Mouse (Mus musculus) intestine, embryonic 14.5 days (tissue): ENCODE measurements around the gene Clmn. TPM values are rescaled to one million over a fixed set of nuclear protein-coding genes. Genes with fewer than 3 reads are reported as not detected.

Experiments
- ATAC-seq: fragments of 200-750 bp; cut with Nextera tagmentation; replicated peaks from 2 replicates; pipeline ENCODE4 v1.8.0; 2017; ENCODE audit warnings: low read depth, moderate number of reproducible peaks, moderate TSS enrichment, moderate library complexity; ENCODE audit not compliant: low FRiP score, low TSS enrichment
- DNase-seq: peaks from one replicate; pipeline ENCODE4 v3.0.0-alpha.2; 2018; ENCODE audit warnings: low spot score
- H3K27ac ChIP-seq: fragments of 300-500 bp; sonication (generic); 2 replicates; pipeline ENCODE4 v1.5.1; 2014; ENCODE audit warnings: low read depth, mild to moderate bottlenecking, control low read depth
- H3K27me3 ChIP-seq: fragments of 300-500 bp; sonication (generic); replicated peaks from 2 replicates; pipeline ENCODE4 v1.6.1; 2014; ENCODE audit warnings: low read length, control low read depth; ENCODE audit not compliant: control insufficient read depth, insufficient read depth
- H3K36me3 ChIP-seq: fragments of 300-500 bp; sonication (generic); 2 replicates; pipeline ENCODE4 v1.6.1; 2014; ENCODE audit warnings: low read length, control low read depth; ENCODE audit not compliant: control insufficient read depth, insufficient read depth
- H3K4me1 ChIP-seq: fragments of 300-500 bp; sonication (generic); replicated peaks from 2 replicates; pipeline ENCODE4 v1.6.1; 2014; ENCODE audit warnings: low read length, control low read depth, mixed read lengths; ENCODE audit not compliant: control insufficient read depth, insufficient read depth
- H3K4me2 ChIP-seq: fragments of 300-500 bp; sonication (generic); 2 replicates; pipeline ENCODE4 v1.6.1; 2014; ENCODE audit warnings: low read length
- H3K4me3 ChIP-seq: fragments of 300-500 bp; sonication (generic); 2 replicates; pipeline ENCODE4 v1.5.1; 2014; ENCODE audit warnings: low read depth, low read length, control low read depth, mixed read lengths
- H3K9ac ChIP-seq: fragments of 300-500 bp; sonication (generic); 2 replicates; pipeline ENCODE4 v1.6.1; 2014; ENCODE audit warnings: mild to moderate bottlenecking, low read length
- H3K9me3 ChIP-seq: fragments of 300-500 bp; sonication (generic); 2 replicates; pipeline ENCODE4 v1.6.1; 2016; ENCODE audit warnings: low read length, control low read depth; ENCODE audit not compliant: control insufficient read depth
- WGBS: fragments of 180-500 bp; shearing (Covaris S2); extraction: QIAGEN DNeasy Blood & Tissue Kit; methylation state at CpG from one replicate; pipeline ENCODE4 v1.1.7; 2014; 5-methylcytosine and 5-hydroxymethylcytosine counted together
- polyA plus RNA-seq: library from polyadenylated mRNA; unstranded; fragments of >200 nt; fragmentation: Nextera tagmentation; extraction: Ambion mirVana; gene quantifications from 2 replicates; pipeline ENCODE4 v1.2.1, GENCODE M21; 2014

Gene Clmn
- polyA plus RNA-seq, 1 experiment from 2014 or later = 3.4 TPM

DNA sequence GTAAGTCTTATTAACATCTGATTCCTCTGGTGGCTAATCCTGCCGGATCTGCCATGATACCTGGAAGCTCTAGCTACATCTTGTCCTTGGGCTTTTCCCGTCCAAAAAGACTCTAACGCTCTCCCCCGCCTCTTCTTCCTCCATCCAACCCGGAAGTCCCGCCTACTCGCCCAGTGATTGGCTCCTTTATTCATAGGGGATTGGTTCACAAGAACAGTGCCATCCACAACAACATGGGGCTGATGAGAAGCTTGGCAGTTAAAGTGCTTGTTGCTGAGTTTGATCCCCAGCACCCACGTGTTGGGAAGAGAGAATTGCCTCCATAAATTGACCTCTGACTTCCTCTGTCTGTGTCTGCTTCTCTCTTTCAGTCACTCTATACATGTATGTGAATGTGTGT is 103.5 kb downstream of the Clmn start:
- no peak overlapping the region for H3K27ac ChIP-seq
- no peak overlapping the region for H3K4me2 ChIP-seq
- 84% methylated on average over 8 of the region's 8 CpGs for WGBS
- no peak overlapping the region for H3K9ac ChIP-seq
- H3K4me1 ChIP-seq = no peaks in the 10 kb centered on the region
- H3K36me3 ChIP-seq = no peaks in the 10 kb centered on the region
- DNase-seq = no peak
- H3K4me3 ChIP-seq = no peak overlapping the region
- no peaks in the 10 kb centered on the region for H3K27me3 ChIP-seq
- no peaks in the 10 kb centered on the region for H3K9me3 ChIP-seq
- no peak for ATAC-seq

DNA sequence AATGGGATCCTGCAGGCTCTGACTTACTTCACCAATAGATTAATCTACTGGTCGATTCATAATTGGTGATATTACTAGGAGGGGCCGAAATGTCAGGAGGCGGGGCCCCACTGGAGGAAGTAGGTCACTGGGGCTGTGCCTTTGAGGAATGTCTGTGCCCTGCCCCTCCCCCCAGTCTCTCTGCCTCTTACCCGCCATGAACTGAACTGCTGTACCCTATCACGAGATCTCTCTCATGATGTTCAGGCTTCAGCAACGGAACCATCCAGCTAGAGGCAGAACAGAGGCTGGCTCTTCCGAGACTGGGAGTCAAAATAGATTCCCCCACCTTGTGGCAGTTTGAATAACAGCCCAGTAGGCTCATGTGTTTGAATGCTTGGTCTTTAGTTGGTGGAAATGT is 106.8 kb downstream of the Clmn start:
- ATAC-seq (no peak), DNase-seq (no peak)
- no peak overlapping the region for H3K9ac ChIP-seq
- no peak overlapping the region for H3K27ac ChIP-seq
- no peak overlapping the region for H3K4me2 ChIP-seq
- WGBS = 87% methylated on average over 7 of the region's 7 CpGs
- H3K27me3 ChIP-seq = no peaks in the 10 kb centered on the region
- H3K4me1 ChIP-seq = no peaks in the 10 kb centered on the region
- no peaks in the 10 kb centered on the region for H3K9me3 ChIP-seq
- no peak overlapping the region for H3K4me3 ChIP-seq
- no peaks in the 10 kb centered on the region for H3K36me3 ChIP-seq

DNA sequence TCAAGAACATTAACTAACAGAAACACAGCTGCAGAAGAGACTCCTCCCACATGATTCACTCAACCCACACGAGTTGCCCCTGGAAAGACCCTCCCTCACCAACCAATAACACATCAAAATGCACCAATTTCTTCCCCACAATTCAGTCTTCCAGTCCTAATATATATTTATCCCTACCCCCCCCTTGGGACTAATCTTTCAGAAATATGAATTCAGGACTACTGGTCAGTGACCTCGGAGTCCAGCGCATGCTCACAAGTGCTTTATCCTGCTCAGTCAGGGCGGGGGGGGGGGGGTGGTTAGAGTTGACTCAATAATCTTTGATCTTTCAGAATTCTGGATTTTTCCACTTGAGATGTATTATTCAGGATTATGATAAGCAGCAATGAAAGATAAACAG is 111.2 kb downstream of the Clmn start:
- Histone ChIP-seq H3K9ac (no peak overlapping the region), H3K9me3 (no peaks in the 10 kb centered on the region), H3K27me3 (no peaks in the 10 kb centered on the region), H3K4me2 (no peak overlapping the region), H3K36me3 (0 out of 2 replicates have a peak, but pooled peaks cover 5% of the 10 kb centered on the region), H3K4me1 (peaks cover 27% of the 10 kb centered on the region), H3K4me3 (no peak overlapping the region), H3K27ac (no peak overlapping the region)
- ATAC-seq (no peak), DNase-seq (no peak)
- WGBS = 59% methylated on average over 4 of the region's 4 CpGs

DNA sequence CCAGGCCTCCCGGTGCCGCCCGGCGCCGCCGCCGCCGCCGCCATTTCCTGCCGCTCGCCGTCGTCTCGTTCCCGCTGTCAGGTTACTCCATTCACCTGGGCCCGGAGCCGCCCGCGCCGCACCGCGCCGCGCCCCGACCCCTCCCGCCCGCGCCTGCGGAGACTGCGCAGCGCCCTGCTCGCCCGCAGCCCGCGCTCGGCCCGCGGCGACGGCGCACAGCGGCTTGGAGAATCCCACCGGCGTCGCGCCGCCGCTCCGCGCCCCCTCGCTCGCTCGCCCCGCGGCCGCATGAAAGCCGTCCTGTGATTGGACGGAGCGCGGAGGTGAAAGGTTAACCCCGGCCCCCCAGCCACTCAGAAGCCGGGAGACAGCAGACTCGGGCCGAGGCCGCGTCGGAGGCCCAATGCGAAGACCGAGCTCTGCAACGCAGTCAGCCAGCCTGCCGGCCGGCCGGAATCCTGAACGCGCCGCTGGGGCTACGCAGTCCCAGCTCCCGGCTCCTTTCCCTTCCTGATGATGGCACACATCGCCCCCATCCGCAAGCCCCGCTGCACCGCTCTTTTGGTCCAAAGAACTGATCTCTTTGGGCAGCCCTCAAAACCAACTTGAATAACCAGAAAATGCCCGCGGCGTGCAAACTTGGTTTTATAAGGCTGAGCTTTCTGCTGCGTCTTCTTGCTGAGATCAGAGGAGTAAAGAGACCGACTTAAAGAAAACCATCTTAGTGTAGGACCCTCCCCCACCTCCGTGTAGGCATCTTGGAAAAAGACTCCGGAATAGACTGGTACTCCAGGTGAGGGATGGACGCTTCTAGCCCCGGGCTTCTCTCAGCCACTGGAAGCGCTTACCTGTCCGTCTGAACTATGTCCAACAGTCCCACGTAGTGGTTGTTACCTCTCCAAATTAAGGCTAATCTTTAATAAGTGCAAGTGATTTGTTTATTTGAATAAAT is 112.8 kb downstream of the Clmn start, which contains the start of gene Dicer1:
Gene Dicer1, minus strand, starts transcription at position 139 of the 952 bp plus-strand sequence.
- Histone ChIP-seq H3K4me2 (peak within 1 kb of the TSS; percentile 93), H3K27me3 (no peaks in the 10 kb centered on the region), H3K4me3 (peak within 1 kb of the TSS; percentile 79), H3K36me3 (peaks cover 10% of the 10 kb centered on the region; the same call in 1 of the 2 replicates), H3K9ac (peak within 1 kb of the TSS; percentile 85), H3K4me1 (peaks cover 36% of the 10 kb centered on the region), H3K9me3 (no peaks in the 10 kb centered on the region), H3K27ac (peak within 1 kb of the TSS; percentile 90)
- DNase-seq = peak; percentile 100
- ATAC-seq = peak; percentile 97
- under 1% methylated on average over 79 of the region's 94 CpGs for WGBS

DNA sequence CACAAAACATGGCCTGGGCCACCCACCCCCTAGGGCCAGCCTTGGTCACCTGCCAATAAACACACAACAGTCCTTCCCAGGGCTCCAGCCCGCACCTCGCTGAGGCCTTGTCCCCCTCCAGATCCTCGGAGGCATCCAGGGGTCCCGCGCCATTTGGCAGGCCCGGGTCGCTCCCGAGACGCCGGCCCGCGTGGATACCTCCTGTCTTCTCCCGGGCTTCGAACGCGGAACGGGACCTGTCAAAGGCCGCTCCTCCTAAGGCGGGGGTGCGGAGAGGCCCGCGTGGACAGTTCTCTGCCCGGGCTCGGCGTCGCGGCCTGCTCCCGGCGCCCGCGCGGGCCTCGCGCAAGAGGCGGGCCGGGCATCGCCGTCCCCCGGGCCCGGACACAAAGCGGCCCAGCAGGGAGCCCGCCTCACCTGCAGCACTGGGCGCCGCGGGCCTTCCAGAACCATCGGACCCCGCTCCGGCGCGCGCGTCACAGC is 113.5 kb downstream of the Clmn start:
- H3K27ac ChIP-seq = peak overlapping the region; percentile 80
- DNase-seq (peak; percentile 83), ATAC-seq (peak; percentile 48)
- H3K27me3 ChIP-seq = no peaks in the 10 kb centered on the region
- H3K4me3 ChIP-seq = peak overlapping the region; percentile 79
- no peaks in the 10 kb centered on the region for H3K9me3 ChIP-seq
- WGBS = under 1% methylated on average over 50 of the region's 52 CpGs
- H3K4me2 ChIP-seq = peak overlapping the region; percentile 93
- H3K36me3 ChIP-seq = peaks cover 10% of the 10 kb centered on the region; the same call in 1 of the 2 replicates
- H3K4me1 ChIP-seq = peaks cover 36% of the 10 kb centered on the region
- H3K9ac ChIP-seq = peak overlapping the region; percentile 85

DNA sequence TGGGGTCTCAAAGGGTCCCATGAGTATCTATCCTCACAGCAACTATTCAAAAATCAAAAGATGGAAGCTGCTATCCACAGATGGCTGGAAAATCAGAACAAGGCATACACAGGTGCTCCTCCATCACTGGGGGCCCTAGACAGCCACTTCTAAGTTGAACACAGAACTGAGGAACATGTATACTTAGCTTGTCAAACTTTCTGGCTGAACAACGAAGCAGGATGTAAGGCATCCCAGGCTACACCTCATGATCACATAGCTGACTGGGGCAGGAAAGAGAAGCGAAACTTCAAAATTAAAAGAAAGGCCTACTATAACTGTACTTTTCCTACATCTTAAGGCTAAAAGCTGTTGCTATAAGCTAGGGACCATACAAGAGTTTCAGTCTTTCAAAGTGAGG is 115.9 kb downstream of the Clmn start:
- ATAC-seq = no peak
- WGBS = 50% methylated on average over 2 of the region's 2 CpGs
- no peak for DNase-seq
- Histone ChIP-seq H3K27ac (no peak overlapping the region), H3K36me3 (peaks cover 10% of the 10 kb centered on the region; the same call in 1 of the 2 replicates), H3K9ac (no peak overlapping the region), H3K27me3 (no peaks in the 10 kb centered on the region), H3K4me2 (no peak overlapping the region), H3K4me1 (peaks cover 36% of the 10 kb centered on the region), H3K9me3 (no peaks in the 10 kb centered on the region), H3K4me3 (no peak overlapping the region)

DNA sequence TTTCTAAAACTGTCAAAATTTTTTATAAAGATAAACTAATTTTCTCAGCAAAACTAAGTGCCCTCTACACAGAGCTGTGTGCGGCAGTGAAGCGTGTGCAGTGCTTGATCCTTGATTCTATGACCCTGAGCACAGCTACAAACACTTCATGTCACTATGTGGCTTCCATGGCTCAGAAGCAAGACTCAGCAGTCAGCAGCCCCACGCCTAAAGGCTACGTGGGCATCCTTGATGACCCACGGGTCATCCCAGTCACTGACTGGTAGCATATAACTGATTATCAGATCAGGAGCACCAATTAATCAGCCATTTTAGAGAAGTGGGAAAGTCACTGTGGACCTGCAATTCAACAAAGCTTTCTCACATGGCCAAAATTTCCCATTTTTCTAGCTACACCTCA is 117.6 kb downstream of the Clmn start:
- no peaks in the 10 kb centered on the region for H3K27me3 ChIP-seq
- H3K9ac ChIP-seq = no peak overlapping the region
- 90% methylated on average over 5 of the region's 5 CpGs for WGBS
- H3K27ac ChIP-seq = no peak overlapping the region
- no peak overlapping the region for H3K4me3 ChIP-seq
- H3K4me1 ChIP-seq = peaks cover 33% of the 10 kb centered on the region
- no peak for DNase-seq
- peaks cover 10% of the 10 kb centered on the region; the same call in 1 of the 2 replicates for H3K36me3 ChIP-seq
- no peak for ATAC-seq
- H3K9me3 ChIP-seq = no peaks in the 10 kb centered on the region
- no peak overlapping the region for H3K4me2 ChIP-seq

DNA sequence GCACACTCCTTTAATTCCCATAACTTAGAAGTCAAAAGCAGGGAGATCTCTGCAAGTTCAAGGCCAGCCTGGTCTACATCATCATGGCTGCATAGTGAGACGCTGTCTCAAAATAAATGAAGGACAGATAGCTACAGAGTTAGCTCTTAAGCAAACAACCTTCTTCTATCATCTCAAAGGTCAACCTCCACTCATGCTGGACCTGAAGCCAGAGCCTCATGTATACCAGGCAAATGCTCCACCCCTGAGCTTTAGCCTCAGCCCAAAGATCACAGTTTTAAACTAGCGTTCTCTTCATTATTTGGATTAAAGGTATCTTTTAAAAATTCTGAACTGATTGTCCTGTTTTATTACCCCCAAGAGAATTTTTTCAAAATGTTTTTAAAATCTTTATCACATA is 118.3 kb downstream of the Clmn start:
- Histone ChIP-seq H3K27me3 (no peaks in the 10 kb centered on the region), H3K4me2 (no peak overlapping the region), H3K27ac (no peak overlapping the region), H3K9ac (no peak overlapping the region), H3K9me3 (no peaks in the 10 kb centered on the region), H3K4me3 (no peak overlapping the region), H3K4me1 (peaks cover 35% of the 10 kb centered on the region), H3K36me3 (peaks cover 10% of the 10 kb centered on the region; the same call in 1 of the 2 replicates)
- DNase-seq = no peak
- 90% methylated on average over 2 of the region's 2 CpGs for WGBS
- no peak for ATAC-seq
